Mouse (Mus musculus) intestine, embryonic 15.5 days (tissue): ENCODE data around the gene Fam131a. TPM values are rescaled to one million over a fixed set of nuclear protein-coding genes. Genes with fewer than 3 reads are reported as not detected.

Experiments
- ATAC-seq: fragments of 200-750 bp; cut with Nextera tagmentation; 2 replicates; pipeline ENCODE4 v1.8.0; 2017; ENCODE audit warnings: moderate TSS enrichment, moderate library complexity
- H3K27ac ChIP-seq: fragments of 300-500 bp; sonication (generic); 2 replicates; pipeline ENCODE4 v1.5.1; 2015; ENCODE audit warnings: mild to moderate bottlenecking, inconsistent platforms
- H3K27me3 ChIP-seq: fragments of 300-500 bp; sonication (generic); replicated peaks from 2 replicates; pipeline ENCODE4 v1.6.1; 2015; ENCODE audit warnings: inconsistent platforms
- H3K36me3 ChIP-seq: fragments of 300-500 bp; sonication (generic); 2 replicates; pipeline ENCODE4 v1.6.1; 2015; ENCODE audit warnings: inconsistent platforms
- H3K4me1 ChIP-seq: fragments of 300-500 bp; sonication (generic); replicated peaks from 2 replicates; pipeline ENCODE4 v1.6.1; 2015; ENCODE audit warnings: inconsistent platforms
- H3K4me2 ChIP-seq: fragments of 300-500 bp; sonication (generic); replicated peaks from 2 replicates; pipeline ENCODE4 v1.6.1; 2015; ENCODE audit warnings: mild to moderate bottlenecking, inconsistent platforms
- H3K4me3 ChIP-seq: fragments of 300-500 bp; sonication (generic); replicated peaks from 2 replicates; pipeline ENCODE4 v1.5.1; 2015; ENCODE audit warnings: inconsistent platforms
- H3K9ac ChIP-seq: fragments of 300-500 bp; sonication (generic); 2 replicates; pipeline ENCODE4 v1.6.1; 2015; ENCODE audit warnings: inconsistent platforms
- H3K9me3 ChIP-seq: fragments of 300-500 bp; sonication (generic); 2 replicates; pipeline ENCODE4 v1.6.1; 2016; ENCODE audit warnings: inconsistent platforms
- WGBS: fragments of 180-500 bp; shearing (Covaris S2); methylation state at CpG from one replicate; pipeline ENCODE4 v1.1.7; 2015; 5-methylcytosine and 5-hydroxymethylcytosine counted together
- polyA plus RNA-seq: library from polyadenylated mRNA; unstranded; fragments of >200 nt; fragmentation: Nextera tagmentation; extraction: Ambion mirVana; gene quantifications from 2 replicates; pipeline ENCODE4 v1.2.1, GENCODE M21; 2015

The Fam131a gene
- polyA plus RNA-seq, 1 experiment from 2014 or later = 6.7 TPM

DNA sequence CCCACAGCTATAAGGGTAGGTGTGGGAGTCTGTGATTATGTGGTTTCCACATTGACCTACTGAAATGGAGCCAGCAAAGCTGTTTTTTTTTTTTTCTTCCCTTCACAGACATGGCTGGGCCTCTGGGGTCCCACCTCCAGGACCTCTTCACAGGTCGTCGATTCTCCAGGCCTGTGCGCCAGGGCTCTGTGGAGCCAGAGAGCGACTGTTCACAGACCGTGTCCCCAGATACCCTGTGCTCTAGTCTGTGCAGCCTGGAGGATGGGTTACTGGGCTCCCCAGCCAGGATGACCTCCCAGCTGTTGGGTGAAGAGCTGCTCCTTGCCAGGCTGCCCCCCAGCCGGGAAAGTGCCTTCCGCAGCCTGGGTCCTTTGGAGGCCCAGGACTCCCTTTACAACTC lies 8.3 kb downstream of the Fam131a start:
- peak overlapping the region; percentile 36; the same call in 1 of the 2 replicates for H3K27ac ChIP-seq
- H3K9ac ChIP-seq = peak overlapping the region; percentile 0; the same call in 1 of the 2 replicates
- no peak overlapping the region for H3K4me3 ChIP-seq
- H3K4me2 ChIP-seq = no peak overlapping the region
- ATAC-seq = no peak
- no peaks in the 10 kb centered on the region for H3K27me3 ChIP-seq
- H3K4me1 ChIP-seq = peaks cover 12% of the 10 kb centered on the region
- no peaks in the 10 kb centered on the region for H3K9me3 ChIP-seq
- H3K36me3 ChIP-seq = no peaks in the 10 kb centered on the region; the same call in 1 of the 2 replicates
- 58% methylated on average over 7 of the region's 7 CpGs for WGBS

- Histone ChIP-seq H3K4me1 (peaks cover 12% of the 10 kb centered on the region), H3K27ac (peak overlapping the region; percentile 36; the same call in 1 of the 2 replicates), H3K9ac (peak overlapping the region; percentile 0; the same call in 1 of the 2 replicates), H3K36me3 (no peaks in the 10 kb centered on the region; the same call in 1 of the 2 replicates), H3K4me3 (no peak overlapping the region), H3K4me2 (peak overlapping the region; percentile 12; the same call in 1 of the 2 replicates), H3K27me3 (no peaks in the 10 kb centered on the region), H3K9me3 (no peaks in the 10 kb centered on the region)
- peak; percentile 32; the same call in 1 of the 2 replicates for ATAC-seq
- WGBS = 41% methylated on average over 12 of the region's 12 CpGs
Measured at GRCm38 (mm10) chr16:20701729-20702521, 8.9 kb downstream of the Fam131a start.

DNA sequence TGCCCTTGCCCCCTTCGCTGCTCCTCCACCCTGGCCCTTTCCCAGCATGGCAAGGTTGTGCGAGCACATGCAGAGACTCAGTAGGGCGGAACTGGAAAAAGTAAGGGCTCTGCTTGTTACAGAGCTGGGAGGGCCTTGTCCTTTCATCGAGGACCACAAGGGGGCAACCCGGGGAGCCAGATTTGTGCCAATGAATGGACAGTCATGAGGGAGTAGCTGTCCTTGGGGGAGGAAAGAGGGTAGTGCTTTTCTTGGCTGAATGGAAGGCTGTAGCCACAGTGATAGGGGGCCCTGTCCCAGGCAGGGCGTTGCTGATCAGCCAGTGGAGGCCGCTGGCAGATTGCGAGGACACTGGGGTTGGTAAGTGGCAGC lies 9.5 kb downstream of the Fam131a start:
- H3K36me3 ChIP-seq = peaks cover under 1% of the 10 kb centered on the region; the same call in 1 of the 2 replicates
- H3K27ac ChIP-seq = no peak overlapping the region
- peaks cover 12% of the 10 kb centered on the region for H3K4me1 ChIP-seq
- no peak overlapping the region for H3K9ac ChIP-seq
- no peak overlapping the region for H3K4me3 ChIP-seq
- peak; percentile 79 for ATAC-seq
- WGBS = 14% methylated on average over 8 of the region's 8 CpGs
- no peaks in the 10 kb centered on the region for H3K27me3 ChIP-seq
- no peaks in the 10 kb centered on the region for H3K9me3 ChIP-seq
- peak overlapping the region; percentile 12; the same call in 1 of the 2 replicates for H3K4me2 ChIP-seq

- no peak overlapping the region for H3K4me2 ChIP-seq
- WGBS = 93% methylated on average over 10 of the region's 10 CpGs
- no peaks in the 10 kb centered on the region for H3K9me3 ChIP-seq
- peaks cover 12% of the 10 kb centered on the region for H3K4me1 ChIP-seq
- H3K9ac ChIP-seq = no peak overlapping the region
- no peak for ATAC-seq
- no peaks in the 10 kb centered on the region for H3K27me3 ChIP-seq
- peaks cover 2% of the 10 kb centered on the region; the same call in 1 of the 2 replicates for H3K36me3 ChIP-seq
- H3K4me3 ChIP-seq = no peak overlapping the region
- no peak overlapping the region for H3K27ac ChIP-seq
Measured at GRCm38 (mm10) chr16:20703071-20703470, 10.0 kb downstream of the Fam131a start.

- Histone ChIP-seq H3K9me3 (no peaks in the 10 kb centered on the region), H3K9ac (no peak overlapping the region), H3K27me3 (no peaks in the 10 kb centered on the region), H3K36me3 (peaks cover 4% of the 10 kb centered on the region; the same call in 1 of the 2 replicates), H3K4me1 (peaks cover 12% of the 10 kb centered on the region), H3K4me2 (no peak overlapping the region), H3K27ac (no peak overlapping the region), H3K4me3 (no peak overlapping the region)
- 87% methylated on average over 6 of the region's 6 CpGs for WGBS
- no peak for ATAC-seq
Measured at GRCm38 (mm10) chr16:20703699-20704400, 10.8 kb downstream of the Fam131a start.

GRCm38 (mm10) chr16:20705786-20706185 lies 12.7 kb downstream of the Fam131a start:
- 85% methylated on average over 3 of the region's 3 CpGs for WGBS
- Histone ChIP-seq H3K4me3 (no peak overlapping the region), H3K36me3 (peaks cover 10% of the 10 kb centered on the region; the same call in 1 of the 2 replicates), H3K9ac (no peak overlapping the region), H3K27ac (no peak overlapping the region), H3K27me3 (no peaks in the 10 kb centered on the region), H3K4me1 (peaks cover 12% of the 10 kb centered on the region), H3K9me3 (no peaks in the 10 kb centered on the region), H3K4me2 (no peak overlapping the region)
- ATAC-seq = no peak

GRCm38 (mm10) chr16:20706407-20707055 lies 13.5 kb downstream of the Fam131a start:
- H3K4me1 ChIP-seq = peaks cover 9% of the 10 kb centered on the region
- H3K4me3 ChIP-seq = no peak overlapping the region
- WGBS = 81% methylated on average over 2 of the region's 2 CpGs
- H3K9ac ChIP-seq = no peak overlapping the region
- no peaks in the 10 kb centered on the region for H3K9me3 ChIP-seq
- H3K36me3 ChIP-seq = peaks cover 10% of the 10 kb centered on the region; the same call in 1 of the 2 replicates
- H3K27ac ChIP-seq = no peak overlapping the region
- H3K27me3 ChIP-seq = no peaks in the 10 kb centered on the region
- ATAC-seq = no peak
- no peak overlapping the region for H3K4me2 ChIP-seq

GRCm38 (mm10) chr16:20708220-20708938 lies 15.3 kb downstream of the Fam131a start:
- Histone ChIP-seq H3K4me2 (no peak overlapping the region), H3K4me3 (no peak overlapping the region), H3K27me3 (no peaks in the 10 kb centered on the region), H3K27ac (no peak overlapping the region), H3K36me3 (peaks cover 18% of the 10 kb centered on the region), H3K4me1 (no peaks in the 10 kb centered on the region), H3K9me3 (no peaks in the 10 kb centered on the region), H3K9ac (no peak overlapping the region)
- WGBS = 92% methylated on average over 21 of the region's 21 CpGs
- ATAC-seq = no peak

GRCm38 (mm10) chr16:20708939-20709734 lies 16.1 kb downstream of the Fam131a start:
- no peak overlapping the region for H3K4me2 ChIP-seq
- no peak for ATAC-seq
- 78% methylated on average over 19 of the region's 19 CpGs for WGBS

GRCm38 (mm10) chr16:20710370-20710769 lies 17.3 kb downstream of the Fam131a start:
- WGBS = 94% methylated on average over 11 of the region's 11 CpGs
- H3K4me1 ChIP-seq = peaks cover 18% of the 10 kb centered on the region
- H3K9me3 ChIP-seq = no peaks in the 10 kb centered on the region
- H3K27me3 ChIP-seq = no peaks in the 10 kb centered on the region
- ATAC-seq = no peak
- H3K4me2 ChIP-seq = no peak overlapping the region
- H3K36me3 ChIP-seq = peaks cover 18% of the 10 kb centered on the region
- H3K4me3 ChIP-seq = no peak overlapping the region
- no peak overlapping the region for H3K27ac ChIP-seq
- no peak overlapping the region for H3K9ac ChIP-seq

More at GRCm38 (mm10) chr16:20708939-20709734, 16.1 kb downstream of the Fam131a start:
- no peaks in the 10 kb centered on the region for H3K27me3 ChIP-seq
- no peak overlapping the region for H3K27ac ChIP-seq
- H3K36me3 ChIP-seq = peaks cover 18% of the 10 kb centered on the region
- H3K4me1 ChIP-seq = peaks cover 7% of the 10 kb centered on the region
- H3K9me3 ChIP-seq = no peaks in the 10 kb centered on the region
- H3K9ac ChIP-seq = no peak overlapping the region
- no peak overlapping the region for H3K4me3 ChIP-seq

DNA sequence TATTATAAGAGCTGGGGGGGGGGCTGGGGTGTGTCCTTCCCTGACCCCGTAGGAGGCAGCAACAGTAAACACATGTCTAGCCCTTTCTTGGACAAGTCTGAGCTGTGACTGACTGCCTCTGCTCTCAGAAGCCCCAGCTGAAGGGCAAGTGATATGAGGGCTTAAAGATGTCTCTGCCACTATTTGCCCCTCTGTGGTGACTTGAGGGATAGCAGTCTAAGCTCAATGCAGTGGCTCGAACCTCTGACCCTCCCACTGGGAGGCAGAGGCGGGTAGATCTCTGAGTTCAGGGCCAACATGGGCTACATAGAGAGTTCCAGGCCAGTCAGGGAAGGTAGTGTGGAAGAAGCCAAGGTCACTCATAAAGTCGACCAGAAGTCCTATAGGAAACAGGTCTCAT lies 17.8 kb downstream of the Fam131a start:
- H3K4me2 ChIP-seq = no peak overlapping the region

More for the DNA sequence above, 17.8 kb downstream of the Fam131a start:
- H3K27me3 ChIP-seq = no peaks in the 10 kb centered on the region
- H3K9me3 ChIP-seq = no peaks in the 10 kb centered on the region
- peaks cover 20% of the 10 kb centered on the region for H3K4me1 ChIP-seq
- peaks cover 18% of the 10 kb centered on the region for H3K36me3 ChIP-seq
- WGBS = 85% methylated on average over 4 of the region's 4 CpGs
- no peak overlapping the region for H3K4me3 ChIP-seq
- no peak for ATAC-seq
- no peak overlapping the region for H3K9ac ChIP-seq
- H3K27ac ChIP-seq = no peak overlapping the region
